Mouse (Mus musculus): Measurements from ENCODE around the gene Mapk12.

Gene Mapk12

DNA sequence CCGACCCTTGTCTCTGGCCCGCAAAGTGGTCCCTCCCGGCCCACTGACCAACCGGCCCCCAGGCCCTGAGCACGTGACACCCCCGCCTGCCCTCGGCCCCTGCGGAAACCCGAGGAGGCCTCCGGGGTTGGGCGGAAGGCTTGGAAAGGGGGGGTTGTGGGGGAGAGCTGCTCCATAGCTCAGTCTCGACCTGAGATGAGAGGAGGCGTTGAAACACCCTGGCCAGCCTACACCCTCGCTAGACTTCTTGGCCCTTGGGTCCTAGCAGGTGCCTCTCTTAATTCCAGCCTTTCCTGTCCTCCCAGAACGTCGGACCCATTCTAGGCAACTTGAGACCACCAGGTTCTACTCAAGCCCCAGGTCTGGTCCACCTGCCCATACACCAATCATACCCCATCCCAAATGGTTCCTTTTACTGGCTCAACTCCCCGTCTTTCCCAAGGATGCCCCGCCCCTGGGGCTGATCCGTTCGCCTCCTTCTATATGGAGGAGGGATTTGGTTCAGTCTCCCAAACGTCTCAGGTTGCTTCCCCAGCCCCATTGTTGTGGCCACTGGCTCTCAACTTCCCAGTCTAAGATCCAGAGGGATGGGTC lies at the start of gene Mapk12:
Mapk12 (minus strand) TSS at position 45 of the 594 bp plus-strand sequence.
- no peak for DNase-seq (ENCODE audit: low spot score)

DNA sequence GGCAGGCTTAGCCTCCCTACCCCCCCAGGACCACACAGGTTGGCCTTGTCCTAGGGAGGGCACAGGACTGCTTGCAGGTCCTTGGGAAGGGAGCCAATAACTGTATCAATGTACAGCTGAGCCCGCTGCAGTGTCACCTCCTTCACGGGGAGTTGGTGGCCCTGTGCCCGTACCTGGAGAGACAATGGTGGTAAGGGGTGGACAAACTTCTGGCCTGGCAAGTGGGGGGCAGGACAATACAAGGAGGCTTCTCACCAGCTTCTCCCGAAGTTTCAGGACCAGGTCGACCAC lies 44.4 kb upstream of the Mapk12 start:
- DNase-seq (ENCODE audit: low spot score), result no peak

DNA sequence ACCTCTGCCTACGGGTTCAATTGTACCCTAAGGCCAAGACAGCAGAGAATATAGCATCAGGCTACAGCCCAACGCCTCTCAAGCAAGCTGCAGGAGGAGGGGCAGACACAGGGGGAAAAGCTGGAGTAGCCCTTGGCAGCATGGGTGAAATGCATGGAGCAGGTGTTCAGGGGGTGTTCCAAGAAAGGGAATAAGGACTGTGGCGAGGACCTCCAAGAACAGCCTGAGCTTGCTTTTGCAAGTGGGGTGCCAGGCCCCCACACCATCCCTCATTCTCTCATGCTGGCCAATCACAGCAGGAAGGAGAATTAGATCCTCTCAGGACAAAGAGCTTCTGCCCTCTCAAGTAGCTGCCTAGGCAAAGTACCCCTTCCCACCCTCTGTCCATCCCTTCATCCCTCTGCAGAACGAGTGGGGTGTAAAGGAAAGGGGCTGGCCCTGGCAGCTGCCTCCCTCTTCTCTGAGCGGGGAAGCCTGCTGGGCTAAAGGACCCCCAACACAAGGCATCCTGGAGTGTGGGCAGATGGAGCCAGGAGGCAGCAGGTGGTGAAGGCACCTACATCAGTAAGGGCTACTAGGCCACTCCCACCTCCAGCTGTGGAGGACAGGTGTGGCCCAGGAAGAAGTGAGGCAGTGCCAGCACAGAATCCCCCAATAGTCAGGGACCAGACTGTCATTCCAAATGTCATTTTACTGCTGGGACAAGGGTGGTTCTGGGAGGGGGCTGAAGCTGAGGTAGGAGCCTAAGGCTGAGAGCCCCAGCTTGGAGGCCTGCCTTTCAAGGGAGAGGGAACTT lies 43.8 kb upstream of the Mapk12 start:
- no peak for DNase-seq (ENCODE audit: low spot score)

DNA sequence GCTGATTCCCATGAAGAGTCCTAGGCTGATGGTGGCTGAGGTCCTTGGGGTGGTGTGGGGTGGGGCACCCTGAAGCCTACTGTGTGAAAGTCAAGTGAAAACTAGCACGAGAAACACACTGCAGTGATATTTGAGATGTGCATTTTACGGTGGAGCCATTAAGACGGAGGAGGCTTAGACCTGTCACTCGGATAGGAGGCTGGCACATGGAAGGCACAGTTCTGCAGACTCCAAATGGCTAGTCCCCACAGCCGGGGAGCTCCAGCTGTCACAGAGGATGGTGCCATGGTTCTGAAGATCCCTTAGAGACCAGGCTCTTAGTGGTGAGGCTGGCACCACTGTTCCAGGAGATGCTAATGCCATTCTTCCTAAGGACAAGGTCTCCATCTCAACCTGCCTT lies 42.3 kb upstream of the Mapk12 start:
- no peak for DNase-seq (ENCODE audit: low spot score)

DNA sequence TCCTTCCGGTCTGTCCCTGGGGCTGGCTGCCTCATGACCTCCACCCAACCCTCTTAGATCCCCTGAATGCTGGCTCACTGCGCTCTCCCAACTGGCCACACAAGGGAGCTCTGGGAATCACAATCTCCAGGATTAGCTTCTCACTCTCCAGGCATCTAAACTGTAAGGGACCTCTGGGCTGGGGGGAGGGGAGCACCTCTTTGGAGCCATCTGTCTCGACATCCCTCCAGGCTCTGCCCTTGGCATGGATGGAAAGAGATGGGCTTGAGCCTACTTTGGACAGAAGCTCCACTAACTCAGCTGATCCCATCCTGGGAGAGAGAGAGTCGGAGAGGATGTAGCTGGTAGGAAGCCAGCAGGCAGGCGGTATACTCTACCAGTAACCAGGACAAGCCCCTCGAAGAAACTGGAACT lies 41.8 kb upstream of the Mapk12 start:
- DNase-seq (ENCODE audit: low spot score), result no peak

DNA sequence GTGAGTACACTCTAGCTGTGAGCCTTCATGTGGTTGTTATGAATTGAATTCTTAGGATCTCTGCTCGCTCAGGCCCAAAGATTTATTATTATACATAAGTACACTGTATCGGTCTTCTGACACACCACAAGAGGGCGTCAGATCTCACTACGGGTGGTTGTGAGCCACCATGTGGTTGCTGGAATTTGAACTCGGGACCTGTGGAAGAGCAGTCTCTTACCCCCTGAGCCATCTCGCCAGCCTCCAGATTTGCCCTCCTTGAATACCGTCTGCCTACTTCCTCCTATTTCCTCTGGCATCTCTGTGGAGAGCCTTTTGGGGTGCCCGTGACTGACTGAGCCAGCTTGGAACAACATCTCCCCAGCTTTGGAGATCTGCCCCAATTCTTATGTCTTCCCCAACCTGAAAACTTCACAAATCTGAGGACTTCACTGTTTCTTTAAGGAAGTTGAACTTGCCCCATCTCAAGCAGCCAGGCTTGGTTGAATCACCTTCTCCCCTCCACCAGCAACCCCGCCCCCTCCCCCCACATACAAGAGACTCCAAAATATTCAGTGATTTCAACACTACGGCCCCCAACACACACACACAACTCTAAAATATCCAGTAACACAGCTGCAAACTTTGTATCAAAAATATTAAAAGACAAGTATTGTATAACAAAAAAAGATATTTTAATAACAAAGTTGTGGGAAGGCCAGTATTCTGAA lies 41.2 kb upstream of the Mapk12 start:
- no peak for DNase-seq (ENCODE audit: low spot score)

DNA sequence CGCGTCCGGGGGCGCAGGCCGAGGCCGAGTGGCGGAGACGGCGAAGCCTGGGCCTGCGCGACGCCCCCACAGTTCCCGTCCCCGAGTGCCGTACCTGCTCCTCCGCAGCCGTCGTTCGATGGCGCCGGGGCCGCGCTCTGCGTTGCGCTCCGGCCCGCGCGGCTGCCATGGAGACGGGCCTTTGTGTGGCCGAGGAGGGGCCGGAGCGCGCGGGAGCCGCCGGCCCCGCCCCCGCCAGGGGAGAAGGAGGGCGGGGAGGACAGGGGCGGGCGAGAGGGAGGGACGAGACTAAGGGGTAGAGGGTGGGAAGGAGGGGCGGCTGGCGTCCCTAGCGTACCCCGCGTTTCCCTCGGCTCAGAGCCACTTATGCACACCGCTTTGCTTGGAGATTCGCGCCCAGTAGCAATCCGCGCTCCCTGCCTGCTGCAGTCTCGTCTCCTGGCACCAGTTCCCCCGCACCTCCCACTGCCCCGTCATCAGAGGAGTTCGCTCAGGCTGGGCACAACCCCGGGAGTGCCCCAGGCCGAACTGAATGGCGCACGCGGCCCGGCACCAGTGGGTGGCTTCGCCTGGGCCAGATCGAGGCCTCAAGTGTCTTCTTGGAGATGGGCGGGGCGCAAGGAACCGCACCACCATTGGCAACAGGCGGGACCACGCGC lies 40.2 kb upstream of the Mapk12 start, which contains the start of gene Plxnb2:
Plxnb2 (minus strand) TSS at position 218 of the 659 bp plus-strand sequence.
- DNase-seq (ENCODE audit: low spot score), result peak; percentile 79

DNA sequence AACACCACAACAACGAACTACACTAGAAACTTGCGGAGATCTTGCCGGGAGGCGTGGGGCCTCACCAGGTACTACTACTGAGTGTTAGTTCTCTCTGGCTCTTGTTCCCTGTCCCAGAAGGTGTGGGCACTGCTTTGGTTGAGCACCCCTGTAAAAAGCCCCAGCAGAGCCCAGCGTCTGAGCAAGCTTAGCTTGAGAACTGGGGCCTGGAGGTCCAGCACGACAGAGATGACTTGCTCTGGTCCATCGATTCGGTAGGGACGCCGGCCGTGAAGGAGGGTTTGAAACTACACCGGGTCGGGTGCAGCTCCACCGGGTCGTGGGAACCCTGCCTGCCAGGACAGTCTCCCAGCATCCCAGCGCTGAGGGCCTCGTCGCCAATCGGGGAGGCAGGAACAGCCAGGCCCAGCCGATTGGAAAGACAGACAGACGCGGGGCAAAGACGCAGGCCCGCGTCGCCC lies 39.6 kb upstream of the Mapk12 start:
- no peak for DNase-seq (ENCODE audit: low spot score)

DNA sequence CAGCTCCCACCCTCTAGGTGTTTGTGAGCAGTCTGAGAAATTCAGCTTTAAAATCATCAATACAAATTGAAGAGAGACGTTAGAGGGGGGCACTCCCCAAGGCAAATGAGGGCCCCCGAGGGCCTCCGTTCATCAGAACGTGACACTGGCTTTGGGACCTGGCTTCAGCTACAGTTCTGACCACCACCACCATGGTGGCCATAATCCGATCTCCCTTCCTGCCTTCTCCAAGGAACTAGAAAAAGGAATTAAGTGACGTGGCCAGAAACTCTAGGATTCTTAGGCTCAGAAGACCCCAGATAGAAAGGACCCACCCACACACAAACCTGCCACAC lies 39.1 kb upstream of the Mapk12 start:
- no peak for DNase-seq (ENCODE audit: low spot score)

DNA sequence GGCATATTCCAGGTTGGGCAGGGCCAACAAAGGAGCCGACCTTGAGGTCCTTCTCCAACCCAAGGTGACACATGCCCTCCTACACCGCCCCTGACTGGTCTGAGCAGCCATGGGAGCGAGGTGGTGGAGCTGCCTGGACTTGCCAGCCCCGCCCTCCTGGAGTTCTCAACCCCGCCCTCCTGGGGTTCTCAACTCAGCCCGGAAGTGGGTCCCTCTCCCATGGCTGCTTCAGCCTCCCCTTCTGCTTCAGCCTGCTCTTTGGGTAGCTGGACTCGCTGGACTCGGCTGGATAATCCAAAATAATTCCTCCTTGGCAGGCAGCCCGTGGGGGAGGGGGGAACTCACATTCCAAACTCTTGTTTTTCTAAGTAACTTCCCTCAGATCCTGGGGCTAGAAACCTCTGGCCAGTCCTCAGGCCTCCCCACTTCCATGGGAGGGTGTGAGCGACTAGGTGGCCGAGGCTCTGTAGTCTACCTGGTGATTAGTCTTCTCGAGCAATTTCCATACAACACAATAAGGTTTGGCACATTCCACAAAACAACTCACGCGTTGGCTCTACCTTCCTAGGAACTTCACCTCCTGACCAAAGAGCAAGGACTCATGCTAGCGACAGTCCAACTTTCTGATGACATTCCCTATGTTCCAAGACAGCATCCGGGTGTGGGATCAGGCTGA lies 38.6 kb upstream of the Mapk12 start:
- DNase-seq (ENCODE audit: low spot score), result peak; percentile 50

DNA sequence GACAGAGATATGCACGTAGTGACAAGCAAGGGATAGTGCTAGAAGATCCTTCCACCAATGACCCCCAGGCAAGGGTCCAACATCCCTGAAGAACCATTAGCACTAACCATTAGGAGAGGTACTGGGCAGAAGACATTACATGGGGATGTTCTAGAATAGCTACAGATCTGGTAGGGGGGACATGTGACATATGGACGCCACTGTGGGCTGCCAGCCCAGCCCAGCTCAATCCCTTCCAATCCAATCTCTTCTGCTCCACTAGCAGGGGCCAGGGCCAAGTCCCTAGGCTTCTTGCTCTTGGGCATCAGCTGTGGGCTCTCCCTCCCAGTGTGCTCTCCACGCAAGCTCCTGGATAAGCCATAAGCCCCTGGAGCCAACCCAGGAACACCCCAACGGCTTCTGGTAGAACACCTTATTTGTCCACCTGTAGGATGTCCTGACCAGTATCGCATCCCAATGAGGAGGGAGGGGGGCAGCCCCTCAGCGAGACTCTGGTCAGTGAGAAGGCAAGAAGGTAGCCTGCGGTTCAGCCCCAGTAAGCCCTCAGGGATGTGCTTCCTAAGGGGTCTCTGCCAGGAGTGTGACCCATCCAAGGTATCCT lies 37.9 kb upstream of the Mapk12 start:
- DNase-seq (ENCODE audit: low spot score), result no peak

DNA sequence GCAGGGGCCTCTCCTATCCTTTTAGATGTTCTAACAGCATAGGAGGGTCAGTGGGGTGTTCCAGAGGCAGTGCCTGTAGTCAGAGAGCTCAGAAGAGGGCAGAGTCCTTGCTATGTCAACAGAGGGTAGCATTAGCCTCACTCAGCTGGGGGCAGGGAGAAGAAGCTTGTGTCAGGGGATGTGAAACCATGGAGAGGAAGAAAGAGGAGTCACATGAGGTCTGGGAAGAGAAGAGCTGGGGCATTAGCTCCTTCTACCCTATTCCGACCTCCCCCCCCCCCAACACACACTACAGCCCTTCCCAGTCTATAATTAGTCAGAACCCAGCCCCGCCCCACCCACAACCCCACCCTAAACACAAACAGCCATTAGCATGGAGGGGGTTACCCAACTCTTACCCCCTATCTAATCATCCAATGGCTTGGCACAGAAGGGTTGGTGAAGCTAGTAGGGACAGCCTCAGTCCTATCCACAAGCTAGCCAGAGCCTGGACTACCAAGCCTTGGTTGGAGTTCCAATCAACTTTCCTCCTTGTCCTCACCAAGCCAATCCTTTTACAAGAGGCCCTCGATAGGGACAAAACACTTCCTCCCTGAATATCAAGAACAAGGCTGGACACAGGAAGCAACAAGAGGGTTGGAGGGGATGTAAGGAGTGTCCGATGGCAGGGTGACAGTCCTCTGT lies 37.2 kb upstream of the Mapk12 start:
- no peak for DNase-seq (ENCODE audit: low spot score)

DNA sequence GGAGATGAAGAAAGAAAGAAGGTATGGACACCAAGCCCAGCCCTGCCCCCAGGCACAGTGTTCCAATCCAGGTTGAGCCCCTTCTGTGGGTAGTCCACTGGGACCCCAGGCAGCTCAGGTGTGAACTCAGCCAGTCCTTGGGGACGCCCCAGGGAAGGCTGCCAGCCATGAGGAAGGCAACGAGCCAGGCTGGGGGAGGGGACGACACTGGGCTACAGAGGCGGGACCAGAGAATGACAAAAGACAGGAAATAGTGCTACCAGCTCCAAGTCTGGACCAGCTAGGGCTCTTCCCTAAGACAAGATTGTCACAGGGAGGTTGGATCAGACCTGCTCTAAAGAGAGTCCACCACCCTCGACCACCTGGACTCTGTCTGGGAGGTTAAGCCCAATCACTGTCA lies 36.6 kb upstream of the Mapk12 start:
- DNase-seq (ENCODE audit: low spot score), result peak; percentile 82

DNA sequence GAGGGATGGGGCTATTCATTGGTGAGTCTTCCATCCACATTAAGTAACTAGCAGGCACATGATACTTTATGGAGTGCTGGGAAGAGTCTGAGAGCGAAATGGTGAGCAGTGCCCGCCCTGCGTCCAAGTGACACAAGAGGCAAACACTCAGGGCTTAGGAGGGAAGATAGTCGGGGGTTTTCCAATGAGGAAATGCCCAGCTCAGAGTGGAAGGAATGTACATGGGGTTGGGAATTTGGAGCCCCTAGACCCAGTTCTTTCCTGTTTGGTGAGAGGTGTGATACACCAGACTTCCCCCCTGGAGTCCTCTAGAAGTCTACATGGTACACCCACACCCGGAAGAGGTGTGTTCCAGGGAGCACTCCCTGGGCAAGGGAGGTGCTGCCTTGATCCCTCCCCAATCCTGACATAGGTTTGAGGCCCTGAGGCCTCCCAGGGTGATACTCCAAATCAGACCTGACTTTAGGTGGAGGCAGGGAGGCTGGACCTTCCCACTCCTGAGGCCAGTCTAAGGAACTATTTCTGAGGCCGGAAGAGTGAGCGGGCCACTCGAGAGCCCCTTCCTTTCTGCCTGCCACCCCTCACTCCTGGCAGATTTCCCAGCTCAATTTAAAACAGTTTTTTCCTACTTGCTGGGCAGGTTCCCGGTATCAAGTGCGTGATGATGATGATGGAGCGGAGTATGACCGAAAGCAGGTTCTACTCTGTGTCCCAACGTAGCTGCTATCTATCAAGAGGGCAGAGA lies 35.1 kb upstream of the Mapk12 start:
- DNase-seq (ENCODE audit: low spot score), result no peak

DNA sequence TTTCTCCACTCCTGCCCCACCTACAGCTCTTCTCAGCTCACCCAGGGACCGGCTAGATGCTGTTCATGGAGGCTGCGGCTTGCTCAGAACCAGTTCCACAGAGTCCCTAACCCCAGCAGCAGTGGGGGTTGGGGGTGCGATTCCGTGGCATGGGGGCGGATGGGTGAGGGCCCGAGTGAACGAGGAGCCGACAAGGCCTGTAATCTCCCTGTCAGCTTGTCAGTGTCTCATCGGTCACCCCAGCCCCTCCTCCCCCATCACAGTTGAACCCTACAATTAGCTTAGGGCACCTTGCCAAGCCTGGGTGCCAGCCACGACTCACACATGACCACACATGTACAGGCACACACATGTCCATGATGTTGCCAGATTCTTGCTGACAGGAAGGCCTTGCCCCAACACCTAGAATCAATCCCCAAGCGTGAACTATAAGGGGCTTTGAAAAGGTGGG lies 34.4 kb upstream of the Mapk12 start:
- no peak for DNase-seq (ENCODE audit: low spot score)

DNA sequence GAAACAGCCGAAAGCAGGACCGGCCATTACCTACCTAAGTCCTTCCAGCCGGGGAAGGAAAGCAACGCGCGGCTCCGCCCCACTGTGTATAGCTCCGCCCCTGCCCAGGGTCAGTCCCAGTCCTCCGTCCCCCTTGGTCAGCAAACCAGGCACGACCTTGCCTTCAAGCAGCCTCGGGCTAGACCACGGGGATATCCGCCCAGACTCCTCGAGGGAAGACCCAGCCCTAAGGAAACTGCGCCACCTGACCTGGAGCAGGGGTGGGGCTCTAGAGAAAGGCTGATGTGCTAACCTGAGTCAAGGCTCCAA lies 33.4 kb upstream of the Mapk12 start:
- no peak for DNase-seq (ENCODE audit: low spot score)

DNA sequence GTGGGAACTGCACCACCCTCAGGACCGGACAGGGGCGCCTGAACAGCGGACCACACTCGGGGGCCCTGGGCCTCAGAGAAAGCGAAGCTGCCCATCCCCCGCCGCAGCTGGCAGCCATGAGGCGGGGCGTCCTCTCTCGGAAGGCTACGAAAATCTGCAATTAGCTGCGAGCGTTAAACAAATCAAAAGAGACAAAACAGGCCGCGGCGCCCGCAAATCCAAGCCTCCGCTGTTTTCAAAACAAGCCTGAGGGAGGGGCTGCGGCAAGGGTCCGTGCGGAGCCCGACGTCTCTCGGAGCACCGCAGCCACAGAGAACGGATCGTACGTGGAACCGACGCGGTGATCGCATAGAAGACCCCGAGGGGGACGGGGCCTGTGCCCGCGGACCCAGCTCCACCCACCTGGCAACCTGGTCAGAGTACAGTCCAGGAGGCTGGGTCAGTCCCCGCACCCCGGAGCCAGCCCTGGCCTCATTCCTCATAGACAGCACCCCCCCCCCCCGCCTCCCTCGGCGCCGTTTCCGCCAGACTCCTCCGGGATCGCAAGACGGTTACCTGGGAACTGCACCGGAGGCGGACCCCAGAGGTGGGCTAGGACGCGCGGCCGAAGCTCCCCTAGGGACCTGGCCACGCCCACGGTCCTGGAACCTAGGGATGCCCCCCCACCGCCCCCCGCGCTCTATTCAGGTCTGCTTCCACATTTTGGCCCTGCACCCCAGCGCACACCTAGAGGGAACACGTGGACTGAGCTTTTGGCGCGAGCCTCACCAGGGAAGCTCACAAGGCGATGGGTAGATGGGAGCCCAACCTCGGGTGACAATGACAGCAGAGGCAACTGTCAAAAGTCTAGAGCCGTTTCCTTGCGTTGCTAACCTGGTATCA lies 32.8 kb upstream of the Mapk12 start:
- DNase-seq (ENCODE audit: low spot score), result peak; percentile 37

DNA sequence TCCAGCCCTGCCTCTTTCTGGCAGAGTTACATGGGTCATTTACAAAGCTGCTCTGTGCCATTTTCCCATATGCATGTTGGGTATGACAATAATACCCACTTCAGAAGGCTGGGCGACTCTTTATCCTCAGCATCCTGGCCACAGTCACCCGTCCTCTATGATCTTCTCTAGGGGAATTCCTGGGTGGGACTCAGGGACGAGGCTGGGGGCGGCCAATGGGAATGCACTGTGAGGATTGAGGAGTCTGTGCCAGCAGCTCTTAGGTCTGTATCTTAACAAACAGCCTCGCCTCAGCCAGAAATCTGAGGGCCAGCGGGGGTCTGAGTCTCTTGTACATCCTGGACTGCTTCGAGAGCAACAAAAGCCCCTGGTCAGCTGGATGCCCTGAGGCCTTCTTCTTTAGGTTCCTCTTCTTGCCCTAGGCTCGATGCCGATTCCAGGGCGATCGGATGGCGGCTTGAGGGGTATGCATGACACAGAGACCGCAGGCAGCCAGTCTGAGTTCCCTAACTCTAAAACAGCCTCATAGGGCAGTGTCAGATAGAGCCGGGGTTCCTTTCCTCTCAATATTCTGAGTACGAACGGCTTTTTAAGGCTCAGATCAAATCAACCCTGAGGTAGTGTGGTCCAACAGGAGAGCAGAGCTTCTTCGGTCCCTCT lies 31.9 kb upstream of the Mapk12 start:
- DNase-seq (ENCODE audit: low spot score), result no peak

DNA sequence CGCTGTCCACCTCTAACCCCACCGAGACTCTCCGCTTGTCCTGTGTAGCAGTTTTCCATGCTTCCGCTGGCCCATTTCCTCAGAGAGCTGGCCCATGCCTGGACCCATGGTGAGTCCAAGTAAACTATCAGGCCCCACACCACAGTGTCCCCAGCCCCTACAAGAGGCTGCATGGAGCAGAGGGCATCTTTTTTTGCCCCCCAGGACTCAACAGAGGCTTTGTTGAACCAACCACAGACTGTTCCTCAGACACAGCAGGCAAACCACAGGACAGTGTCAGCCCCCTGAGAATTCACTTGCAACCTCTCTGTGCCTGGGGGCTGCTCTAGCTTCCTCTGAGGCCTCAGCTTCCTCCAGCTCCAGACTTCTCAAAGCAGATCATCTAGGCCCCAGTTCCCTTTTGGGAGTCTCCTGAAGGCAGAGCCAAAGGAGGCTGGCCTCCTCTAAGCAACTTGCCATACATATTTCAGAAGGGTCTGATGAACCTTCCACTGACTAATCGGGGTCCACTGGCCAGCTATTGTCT lies 31.1 kb upstream of the Mapk12 start:
- DNase-seq (ENCODE audit: low spot score), result no peak

All from ovary, postnatal 10 days (tissue).